Mouse (Mus musculus) macrophage (primary cell): ENCODE measurements around the gene Capzb. TPM values are rescaled to one million over a fixed set of nuclear protein-coding genes. Genes with fewer than 3 reads are reported as not detected.

ENCODE experiments used
- H3K27ac ChIP-seq: fragments of 350-480 bp; formaldehyde crosslinking; 2 replicates; pipeline ENCODE4 v1.9.0; 2021
- H3K36me3 ChIP-seq: fragments of 350-480 bp; formaldehyde crosslinking; 2 replicates; pipeline ENCODE4 v1.9.0; 2021; ENCODE audit errors: inconsistent target
- H3K4me3 ChIP-seq: fragments of 350-480 bp; formaldehyde crosslinking; 2 replicates; pipeline ENCODE4 v1.9.0; 2021; ENCODE audit errors: inconsistent target
- H3K79me2 ChIP-seq: fragments of 350-480 bp; formaldehyde crosslinking; 2 replicates; pipeline ENCODE4 v1.9.0; 2021; ENCODE audit errors: inconsistent target
- WGBS: methylation state at CpG from one replicate; pipeline ENCODE4 v1.1.7; 2026; ENCODE audit warnings: inconsistent platforms; ENCODE audit not compliant: missing documents; 5-methylcytosine and 5-hydroxymethylcytosine counted together
- polyA plus RNA-seq: library from polyadenylated mRNA; stranded (reverse); fragments of 250-400 nt; gene quantifications from 3 replicates; pipeline ENCODE4 v1.2.4, GENCODE M21; 2018; ENCODE audit warnings: inconsistent platforms

Capzb gene
- polyA plus RNA-seq, 1 experiment from 2014 or later: 769 TPM

GRCm38 (mm10) chr4:139244176-139244575, 51.5 kb downstream of the Capzb start:
- Histone ChIP-seq H3K4me3 (no peak overlapping the region), H3K79me2 (peaks cover 100% of the 10 kb centered on the region), H3K27ac (no peak overlapping the region), H3K36me3 (peaks cover 58% of the 10 kb centered on the region; the same call in 1 of the 2 replicates)
- 90% methylated on average over 3 of the region's 3 CpGs for WGBS

GRCm38 (mm10) chr4:139244766-139245165, 52.1 kb downstream of the Capzb start:
- peaks cover 100% of the 10 kb centered on the region for H3K79me2 ChIP-seq
- 80% methylated on average over 1 of the region's 6 CpGs for WGBS

DNA sequence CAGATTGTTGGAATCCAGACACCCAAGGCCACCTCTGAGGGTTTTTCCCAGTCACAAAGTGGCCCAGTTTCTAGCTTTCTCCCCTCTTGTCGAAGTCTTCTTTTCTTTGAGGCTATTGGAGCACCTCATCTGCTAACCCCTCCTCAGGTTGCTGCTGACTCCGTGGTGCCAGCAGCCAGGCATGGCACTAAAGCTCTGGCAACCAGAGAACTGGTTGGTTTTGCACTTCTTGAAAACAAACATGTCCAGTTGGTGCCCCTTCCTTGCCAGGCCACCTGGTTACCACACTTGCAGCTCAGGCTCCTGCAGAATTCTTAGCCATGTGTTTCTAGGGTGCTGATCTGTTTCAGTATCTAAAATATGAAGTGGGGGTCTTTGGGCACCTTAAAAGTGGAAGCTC, 52.8 kb downstream of the Capzb start:
- H3K36me3 ChIP-seq: peaks cover 46% of the 10 kb centered on the region; the same call in 1 of the 2 replicates
- no peak overlapping the region for H3K4me3 ChIP-seq
- peaks cover 100% of the 10 kb centered on the region for H3K79me2 ChIP-seq
- 91% methylated on average over 2 of the region's 2 CpGs for WGBS
- no peak overlapping the region for H3K27ac ChIP-seq

More at GRCm38 (mm10) chr4:139244766-139245165, 52.1 kb downstream of the Capzb start:
- Histone ChIP-seq H3K27ac (no peak overlapping the region), H3K4me3 (no peak overlapping the region), H3K36me3 (peaks cover 52% of the 10 kb centered on the region; the same call in 1 of the 2 replicates)

GRCm38 (mm10) chr4:139246130-139246877, 53.6 kb downstream of the Capzb start:
- peaks cover 100% of the 10 kb centered on the region for H3K79me2 ChIP-seq
- WGBS: 94% methylated on average over 7 of the region's 7 CpGs
- H3K4me3 ChIP-seq: no peak overlapping the region
- peaks cover 38% of the 10 kb centered on the region; the same call in 1 of the 2 replicates for H3K36me3 ChIP-seq
- no peak overlapping the region for H3K27ac ChIP-seq

DNA sequence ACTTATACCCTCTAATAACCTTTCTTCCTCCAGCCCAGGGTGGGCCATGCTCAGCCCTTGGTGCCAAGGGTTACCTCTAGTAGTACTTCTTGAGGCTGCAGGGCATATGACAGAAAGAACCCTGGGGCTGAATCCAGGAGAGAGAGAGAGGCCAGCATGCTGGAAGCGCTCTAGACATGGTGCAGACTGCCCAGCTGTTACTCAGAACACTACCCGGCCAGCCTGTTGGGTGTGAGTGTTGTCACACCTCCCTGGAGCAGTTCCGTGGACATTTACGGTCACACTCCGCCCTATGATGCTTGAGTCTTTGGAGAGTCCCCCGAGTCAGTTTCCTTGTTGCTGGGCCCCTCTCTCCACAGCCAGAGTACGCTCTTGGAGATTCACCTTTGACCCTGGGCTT, 55.3 kb downstream of the Capzb start:
- 81% methylated on average over 7 of the region's 7 CpGs for WGBS
- Histone ChIP-seq H3K27ac (no peak overlapping the region), H3K4me3 (no peak overlapping the region), H3K79me2 (peaks cover 100% of the 10 kb centered on the region), H3K36me3 (peaks cover 22% of the 10 kb centered on the region; the same call in 1 of the 2 replicates)

- Histone ChIP-seq H3K4me3 (no peak overlapping the region), H3K27ac (peak overlapping the region; percentile 24; the same call in 1 of the 2 replicates), H3K79me2 (peaks cover 100% of the 10 kb centered on the region), H3K36me3 (peaks cover 27% of the 10 kb centered on the region; the same call in 1 of the 2 replicates)
- 96% methylated on average over 5 of the region's 5 CpGs for WGBS
Observed at GRCm38 (mm10) chr4:139248736-139249135, 56.0 kb downstream of the Capzb start.

GRCm38 (mm10) chr4:139250043-139250442, 57.3 kb downstream of the Capzb start:
- Histone ChIP-seq H3K36me3 (peaks cover 28% of the 10 kb centered on the region; the same call in 1 of the 2 replicates), H3K79me2 (peaks cover 100% of the 10 kb centered on the region), H3K27ac (no peak overlapping the region; the same call in 1 of the 2 replicates), H3K4me3 (no peak overlapping the region)
- 90% methylated on average over 5 of the region's 5 CpGs for WGBS

GRCm38 (mm10) chr4:139250886-139251285, 58.2 kb downstream of the Capzb start:
- Histone ChIP-seq H3K27ac (no peak overlapping the region), H3K4me3 (no peak overlapping the region), H3K36me3 (peaks cover 28% of the 10 kb centered on the region), H3K79me2 (peaks cover 100% of the 10 kb centered on the region)
- 93% methylated on average over 8 of the region's 8 CpGs for WGBS

DNA sequence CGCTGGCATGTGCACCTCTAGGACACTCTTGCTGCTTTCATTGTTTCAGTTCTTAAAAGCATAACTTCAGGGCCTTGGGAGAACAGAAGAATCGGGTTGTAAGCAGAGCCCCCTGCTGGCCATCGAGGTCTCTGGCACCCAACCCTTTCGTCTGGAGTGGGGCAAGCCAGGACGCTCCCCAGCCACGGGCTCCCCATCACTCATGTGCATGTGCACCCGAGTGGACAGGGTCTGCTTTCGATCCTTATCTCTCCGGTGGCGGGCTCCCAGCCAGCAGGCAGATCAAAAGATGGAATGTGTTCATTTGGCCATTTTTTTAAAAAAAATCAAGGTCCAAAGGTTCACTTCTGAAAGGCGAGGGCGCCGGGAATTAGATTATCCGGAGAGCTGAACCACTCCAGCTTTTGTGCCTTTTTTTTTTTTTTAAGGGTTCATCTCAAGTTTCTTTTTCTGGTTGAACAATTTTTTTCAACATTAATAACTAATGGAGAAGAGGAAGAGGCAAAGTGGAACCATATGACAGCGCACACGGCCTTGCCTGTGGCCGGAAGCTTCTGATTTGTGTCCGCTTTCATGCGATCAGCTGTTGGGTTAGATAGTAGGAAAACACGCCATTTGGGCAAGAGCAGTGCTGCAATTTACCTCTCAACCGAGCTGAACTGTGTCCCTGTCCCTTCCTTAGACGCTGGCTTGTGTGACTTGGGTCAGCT, 59.5 kb downstream of the Capzb start:
- Histone ChIP-seq H3K4me3 (no peak overlapping the region), H3K36me3 (peaks cover 39% of the 10 kb centered on the region), H3K79me2 (peaks cover 100% of the 10 kb centered on the region), H3K27ac (peak overlapping the region; percentile 58)
- WGBS: 54% methylated on average over 22 of the region's 22 CpGs

DNA sequence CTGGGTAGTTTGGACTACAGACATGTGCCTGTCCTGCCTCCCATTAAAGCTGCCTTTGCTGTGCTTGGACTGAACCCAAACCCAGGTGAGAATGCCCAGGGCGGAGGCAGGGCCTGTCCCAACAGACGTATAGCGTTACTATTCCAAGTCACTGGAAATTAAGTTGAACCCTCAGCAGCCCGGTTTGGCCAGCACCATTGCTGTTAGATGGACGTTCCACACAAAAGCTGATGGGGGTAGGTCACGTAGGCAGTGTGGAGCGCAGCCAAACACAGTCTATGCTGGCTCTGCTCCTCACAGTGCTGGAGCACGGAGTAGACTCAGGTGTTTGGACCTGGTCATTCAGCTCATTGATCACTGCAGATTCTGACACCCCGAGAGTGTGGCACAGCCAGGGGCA, 60.5 kb downstream of the Capzb start:
- Histone ChIP-seq H3K27ac (peak overlapping the region; percentile 58), H3K79me2 (peaks cover 100% of the 10 kb centered on the region), H3K4me3 (no peak overlapping the region), H3K36me3 (peaks cover 49% of the 10 kb centered on the region)
- 98% methylated on average over 9 of the region's 9 CpGs for WGBS

GRCm38 (mm10) chr4:139256146-139256545, 63.4 kb downstream of the Capzb start:
- WGBS: 92% methylated on average over 4 of the region's 4 CpGs
- Histone ChIP-seq H3K27ac (no peak overlapping the region), H3K36me3 (peaks cover 76% of the 10 kb centered on the region), H3K4me3 (no peak overlapping the region), H3K79me2 (peaks cover 100% of the 10 kb centered on the region)

DNA sequence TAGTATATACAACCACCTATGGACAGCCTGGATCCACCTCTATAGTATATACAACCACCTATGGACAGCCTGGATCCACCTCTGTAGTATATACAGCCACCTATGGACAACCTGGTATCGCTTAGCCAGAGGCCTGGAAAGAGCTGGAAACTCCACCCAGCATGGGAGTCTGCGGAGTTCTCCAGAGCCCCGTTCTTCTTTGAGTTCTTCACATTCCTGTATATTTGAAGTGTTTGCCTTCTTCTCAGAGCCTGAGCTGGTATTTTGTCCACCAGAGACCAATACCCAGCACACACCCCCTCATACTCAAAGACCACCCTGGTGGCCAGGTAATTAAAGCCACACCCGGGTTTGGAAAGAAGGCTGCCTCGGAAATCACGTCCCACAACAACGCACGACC, 64.0 kb downstream of the Capzb start:
- Histone ChIP-seq H3K79me2 (peaks cover 100% of the 10 kb centered on the region), H3K36me3 (peaks cover 82% of the 10 kb centered on the region), H3K4me3 (no peak overlapping the region), H3K27ac (no peak overlapping the region)
- WGBS: 97% methylated on average over 8 of the region's 8 CpGs

DNA sequence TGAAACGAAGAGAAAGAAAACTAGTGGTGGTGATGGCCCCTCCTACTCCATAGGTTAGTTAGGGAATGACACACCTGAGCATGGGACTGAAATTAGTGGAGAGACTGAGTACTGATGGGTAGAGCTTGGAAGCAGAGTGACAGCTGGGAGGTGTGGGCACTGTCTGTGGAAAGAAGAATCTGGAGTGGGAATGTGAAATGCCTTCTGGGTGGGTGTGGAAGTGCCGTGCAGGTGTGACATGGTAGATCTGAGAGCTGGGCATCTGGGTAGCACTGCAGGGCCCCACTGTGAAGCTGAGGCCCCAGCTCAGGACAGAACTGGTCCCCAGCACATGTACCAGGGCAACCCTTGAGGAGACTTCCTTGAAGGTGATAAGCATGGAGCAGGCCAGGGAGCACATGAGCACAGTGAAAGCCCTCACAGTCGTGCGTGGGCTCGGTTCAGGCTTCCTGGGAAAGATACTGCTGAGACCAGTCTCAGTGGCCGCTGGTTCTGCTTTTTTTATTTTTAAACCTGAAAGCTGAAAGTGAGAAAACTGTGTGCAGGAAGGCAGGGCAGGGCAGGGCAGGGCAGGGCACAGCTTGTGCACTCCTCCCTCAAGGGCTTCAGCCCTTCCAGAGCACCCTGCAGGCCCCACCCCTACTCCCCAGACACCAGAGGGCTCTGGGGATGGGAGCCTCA, 66.1 kb downstream of the Capzb start:
- 52% methylated on average over 3 of the region's 6 CpGs for WGBS
- H3K79me2 ChIP-seq: peaks cover 100% of the 10 kb centered on the region
- peaks cover 93% of the 10 kb centered on the region for H3K36me3 ChIP-seq
- H3K4me3 ChIP-seq: no peak overlapping the region
- H3K27ac ChIP-seq: 0 out of 2 replicates have a peak overlapping the region, but pooled peaks have one; percentile 7

- Histone ChIP-seq H3K36me3 (peaks cover 95% of the 10 kb centered on the region), H3K4me3 (no peak overlapping the region), H3K27ac (no peak overlapping the region), H3K79me2 (peaks cover 100% of the 10 kb centered on the region)
- WGBS: 83% methylated on average over 11 of the region's 11 CpGs
Observed at GRCm38 (mm10) chr4:139259302-139259871, 66.7 kb downstream of the Capzb start.
